Mouse (Mus musculus): ENCODE measurements at regions not wholly inside any gene's neighbourhood (a gene's known extent, or its start where the extent isn't known, plus 50 kb on each side); places are given as distances from the start of the nearest gene placed in this dataset.
A peak's percentile ranks its signal among the peaks of the same experiment; 100 is the strongest.

DNA sequence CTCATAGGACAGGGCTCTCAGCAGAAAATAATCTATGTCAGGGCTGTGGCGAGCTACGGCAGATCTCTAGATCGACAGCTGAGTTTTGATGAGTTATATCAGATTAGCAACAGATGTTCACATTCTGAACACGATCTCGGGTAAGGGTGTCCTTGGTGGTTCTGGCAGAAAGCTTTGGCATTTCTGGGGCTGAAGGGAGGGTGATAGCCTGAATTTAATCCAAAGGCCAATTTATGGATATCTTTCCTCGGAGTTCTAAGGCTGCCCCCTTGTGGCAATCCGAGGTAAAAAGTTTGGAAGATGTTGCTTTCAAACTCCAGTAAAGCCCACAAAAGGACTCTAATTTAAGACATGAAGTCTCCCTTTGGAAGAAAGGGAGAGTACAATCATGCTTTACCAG lies 101.3 kb upstream of the Luzp2 start:
- H3K4me1 ChIP-seq (replicated peaks; ENCODE audit: low read depth, low read length), result no peaks in the 10 kb centered on the region
- H3K27me3 ChIP-seq (ENCODE audit: insufficient read depth, low read length), result no peaks in the 10 kb centered on the region
- H3K4me3 ChIP-seq (replicated peaks; ENCODE audit: low read length), result no peak overlapping the region
- peak; percentile 55 for TF ChIP-seq CTCF (conservative IDR thresholded peaks at IDR 0.05; ENCODE audit: low read length)
- TF ChIP-seq NANOG (IDR thresholded peaks at IDR 0.05; ENCODE audit: borderline replicate concordance, low read length), result no peak
- no peaks in the 10 kb centered on the region for H3K36me3 ChIP-seq (ENCODE audit: insufficient read depth, low read length)
- H3K9me3 ChIP-seq (ENCODE audit: low read length), result no peaks in the 10 kb centered on the region

DNA sequence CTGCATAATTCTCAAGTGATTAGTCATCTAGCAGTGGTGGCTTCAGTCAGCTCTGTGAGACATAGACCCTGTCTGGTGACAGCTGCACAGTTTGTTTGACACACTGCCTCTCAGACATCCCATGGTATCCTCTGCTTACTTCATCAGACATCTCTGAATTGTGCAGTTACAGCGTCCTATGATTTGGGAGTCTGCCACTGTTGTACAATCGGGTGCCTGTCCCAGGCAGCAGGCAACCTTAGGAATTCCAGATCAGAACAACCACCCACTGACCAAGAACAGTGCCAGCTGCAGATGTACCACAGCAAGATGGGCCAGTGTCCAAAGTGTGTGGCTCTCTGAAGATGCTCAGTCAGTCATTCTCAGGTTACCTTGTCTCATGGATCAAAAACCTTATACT lies 100.4 kb upstream of the Luzp2 start:
- H3K9me3 ChIP-seq (ENCODE audit: low read length), result no peaks in the 10 kb centered on the region
- no peaks in the 10 kb centered on the region for H3K27me3 ChIP-seq (ENCODE audit: insufficient read depth, low read length)
- TF ChIP-seq NANOG (IDR thresholded peaks at IDR 0.05; ENCODE audit: borderline replicate concordance, low read length), result no peak
- no peaks in the 10 kb centered on the region for H3K4me1 ChIP-seq (replicated peaks; ENCODE audit: low read depth, low read length)
- H3K4me3 ChIP-seq (replicated peaks; ENCODE audit: low read length), result no peak overlapping the region
- no peaks in the 10 kb centered on the region for H3K36me3 ChIP-seq (ENCODE audit: insufficient read depth, low read length)

DNA sequence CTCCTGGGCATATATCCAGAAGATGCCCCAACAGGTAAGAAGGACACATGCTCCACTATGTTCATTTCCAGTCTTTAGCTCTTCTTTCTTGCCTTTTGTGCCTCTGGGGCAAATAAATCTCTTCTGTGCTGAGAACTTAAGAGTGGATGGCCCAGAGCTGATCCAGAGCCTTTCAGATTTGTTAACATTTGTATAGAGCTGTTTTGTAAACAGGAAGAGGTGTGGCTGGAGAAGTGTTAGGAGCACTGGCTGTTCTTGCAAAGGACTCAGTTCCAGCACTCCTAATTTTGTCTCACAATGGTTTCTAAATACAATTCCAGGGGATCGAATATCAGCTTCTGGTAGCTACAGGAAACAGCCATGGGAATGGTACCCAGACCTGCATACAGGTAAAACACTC lies 68.0 kb upstream of the Luzp2 start:
- peaks cover 10% of the 10 kb centered on the region; the same call in 1 of the 2 replicates for H3K9me3 ChIP-seq (ENCODE audit: low read length)
- H3K27me3 ChIP-seq (ENCODE audit: insufficient read depth, low read length), result no peaks in the 10 kb centered on the region

DNA sequence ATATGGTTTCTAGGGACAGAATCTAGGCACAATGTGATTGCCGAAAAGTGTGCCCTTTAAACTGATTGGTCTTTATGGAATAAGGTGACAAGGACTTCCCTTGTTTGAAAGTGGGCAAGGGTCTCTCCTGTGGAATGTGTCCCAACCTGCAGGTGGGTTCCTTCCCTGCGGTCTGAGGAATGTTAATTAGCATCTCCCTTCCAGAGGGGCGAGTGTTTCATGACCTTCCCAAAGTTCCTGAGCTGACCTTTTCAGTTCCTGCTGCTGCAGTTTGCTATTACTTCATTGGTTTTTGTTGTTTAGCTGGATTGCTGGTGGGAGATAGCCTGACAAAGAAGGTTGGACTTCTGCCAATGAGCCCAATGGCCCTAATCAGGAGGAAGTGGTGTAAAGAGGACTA lies 66.6 kb upstream of the Luzp2 start:
- no peaks in the 10 kb centered on the region for H3K27me3 ChIP-seq (ENCODE audit: insufficient read depth, low read length)

More for the DNA sequence above, 68.0 kb upstream of the Luzp2 start:
- Histone ChIP-seq H3K36me3 (ENCODE audit: insufficient read depth, low read length) (no peaks in the 10 kb centered on the region), H3K4me3 (replicated peaks; ENCODE audit: low read length) (no peak overlapping the region), H3K4me1 (replicated peaks; ENCODE audit: low read depth, low read length) (peaks cover 3% of the 10 kb centered on the region; the same call in 1 of the 2 replicates)
- TF ChIP-seq NANOG (IDR thresholded peaks at IDR 0.05; ENCODE audit: borderline replicate concordance, low read length), result no peak
- TF ChIP-seq CTCF (conservative IDR thresholded peaks at IDR 0.05; ENCODE audit: low read length), result no peak
- no peak for TF ChIP-seq POU5F1 (IDR thresholded peaks at IDR 0.05; ENCODE audit: borderline replicate concordance, low read length)

DNA sequence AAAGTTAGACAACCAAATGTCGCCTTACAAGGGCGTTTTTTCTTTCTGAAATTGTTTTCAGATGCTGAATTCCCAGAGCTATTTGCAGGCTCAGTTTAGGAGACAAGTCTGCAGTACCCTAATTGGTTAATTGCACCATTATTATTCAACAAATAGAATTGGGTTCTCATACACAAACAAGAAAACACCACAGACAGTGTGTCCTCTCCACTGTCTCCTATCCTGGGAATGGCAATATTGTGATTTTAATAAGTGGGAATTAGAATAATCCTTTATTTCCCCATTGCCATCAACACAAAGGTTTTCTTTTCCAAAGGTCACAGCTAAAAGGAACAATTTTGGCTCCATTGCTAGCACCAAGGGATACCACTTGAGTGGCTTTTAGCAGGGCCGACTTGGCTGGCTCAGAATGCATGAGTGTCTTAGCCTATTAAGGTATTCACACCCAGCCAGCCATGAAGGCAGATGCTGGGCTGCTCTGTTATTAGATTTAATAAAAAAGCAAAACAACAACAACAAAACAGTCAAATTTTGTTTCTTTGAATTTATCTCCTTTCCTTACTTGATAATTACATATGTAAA lies 53.3 kb upstream of the Luzp2 start:
- H3K4me1 ChIP-seq (replicated peaks; ENCODE audit: low read depth, low read length), result no peaks in the 10 kb centered on the region
- no peak overlapping the region for H3K4me3 ChIP-seq (replicated peaks; ENCODE audit: low read length)
- TF ChIP-seq CTCF (conservative IDR thresholded peaks at IDR 0.05; ENCODE audit: low read length) (no peak), NANOG (IDR thresholded peaks at IDR 0.05; ENCODE audit: borderline replicate concordance, low read length) (no peak), POU5F1 (IDR thresholded peaks at IDR 0.05; ENCODE audit: borderline replicate concordance, low read length) (no peak)
- no peaks in the 10 kb centered on the region for H3K9me3 ChIP-seq (ENCODE audit: low read length)
- no peaks in the 10 kb centered on the region for H3K36me3 ChIP-seq (ENCODE audit: insufficient read depth, low read length)
- H3K27me3 ChIP-seq (ENCODE audit: insufficient read depth, low read length), result no peaks in the 10 kb centered on the region

More for the DNA sequence above, 66.6 kb upstream of the Luzp2 start:
- no peaks in the 10 kb centered on the region for H3K36me3 ChIP-seq (ENCODE audit: insufficient read depth, low read length)
- no peak overlapping the region for H3K4me3 ChIP-seq (replicated peaks; ENCODE audit: low read length)
- peaks cover 3% of the 10 kb centered on the region; the same call in 1 of the 2 replicates for H3K4me1 ChIP-seq (replicated peaks; ENCODE audit: low read depth, low read length)
- TF ChIP-seq CTCF (conservative IDR thresholded peaks at IDR 0.05; ENCODE audit: low read length) (no peak), POU5F1 (IDR thresholded peaks at IDR 0.05; ENCODE audit: borderline replicate concordance, low read length) (no peak), NANOG (IDR thresholded peaks at IDR 0.05; ENCODE audit: borderline replicate concordance, low read length) (no peak)
- peaks cover 10% of the 10 kb centered on the region; the same call in 1 of the 2 replicates for H3K9me3 ChIP-seq (ENCODE audit: low read length)

DNA sequence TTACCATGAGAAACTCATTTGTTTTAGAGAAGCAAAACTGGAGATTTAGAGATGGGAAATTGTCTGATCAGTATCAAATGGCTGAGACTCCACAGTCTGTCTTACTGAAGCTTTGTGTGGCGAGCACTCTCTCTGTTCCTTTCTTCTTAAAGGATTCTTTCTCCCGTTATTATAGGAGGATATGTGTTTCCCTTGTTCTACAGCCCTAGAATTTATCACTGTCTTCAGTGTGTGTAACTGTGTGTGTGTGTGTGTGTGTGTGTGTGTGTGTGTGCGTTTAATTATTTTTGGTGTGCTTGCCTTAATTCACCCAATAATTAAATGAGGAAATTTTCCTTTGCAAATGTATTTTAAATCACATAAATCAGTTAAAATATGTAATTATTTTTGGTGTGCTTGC lies 52.7 kb upstream of the Luzp2 start:
- no peaks in the 10 kb centered on the region for H3K27me3 ChIP-seq (ENCODE audit: insufficient read depth, low read length)
- no peaks in the 10 kb centered on the region for H3K36me3 ChIP-seq (ENCODE audit: insufficient read depth, low read length)
- H3K9me3 ChIP-seq (ENCODE audit: low read length), result no peaks in the 10 kb centered on the region
- H3K4me3 ChIP-seq (replicated peaks; ENCODE audit: low read length), result no peak overlapping the region
- TF ChIP-seq POU5F1 (IDR thresholded peaks at IDR 0.05; ENCODE audit: borderline replicate concordance, low read length) (no peak), CTCF (conservative IDR thresholded peaks at IDR 0.05; ENCODE audit: low read length) (no peak), NANOG (IDR thresholded peaks at IDR 0.05; ENCODE audit: borderline replicate concordance, low read length) (no peak)
- H3K4me1 ChIP-seq (replicated peaks; ENCODE audit: low read depth, low read length), result no peaks in the 10 kb centered on the region

DNA sequence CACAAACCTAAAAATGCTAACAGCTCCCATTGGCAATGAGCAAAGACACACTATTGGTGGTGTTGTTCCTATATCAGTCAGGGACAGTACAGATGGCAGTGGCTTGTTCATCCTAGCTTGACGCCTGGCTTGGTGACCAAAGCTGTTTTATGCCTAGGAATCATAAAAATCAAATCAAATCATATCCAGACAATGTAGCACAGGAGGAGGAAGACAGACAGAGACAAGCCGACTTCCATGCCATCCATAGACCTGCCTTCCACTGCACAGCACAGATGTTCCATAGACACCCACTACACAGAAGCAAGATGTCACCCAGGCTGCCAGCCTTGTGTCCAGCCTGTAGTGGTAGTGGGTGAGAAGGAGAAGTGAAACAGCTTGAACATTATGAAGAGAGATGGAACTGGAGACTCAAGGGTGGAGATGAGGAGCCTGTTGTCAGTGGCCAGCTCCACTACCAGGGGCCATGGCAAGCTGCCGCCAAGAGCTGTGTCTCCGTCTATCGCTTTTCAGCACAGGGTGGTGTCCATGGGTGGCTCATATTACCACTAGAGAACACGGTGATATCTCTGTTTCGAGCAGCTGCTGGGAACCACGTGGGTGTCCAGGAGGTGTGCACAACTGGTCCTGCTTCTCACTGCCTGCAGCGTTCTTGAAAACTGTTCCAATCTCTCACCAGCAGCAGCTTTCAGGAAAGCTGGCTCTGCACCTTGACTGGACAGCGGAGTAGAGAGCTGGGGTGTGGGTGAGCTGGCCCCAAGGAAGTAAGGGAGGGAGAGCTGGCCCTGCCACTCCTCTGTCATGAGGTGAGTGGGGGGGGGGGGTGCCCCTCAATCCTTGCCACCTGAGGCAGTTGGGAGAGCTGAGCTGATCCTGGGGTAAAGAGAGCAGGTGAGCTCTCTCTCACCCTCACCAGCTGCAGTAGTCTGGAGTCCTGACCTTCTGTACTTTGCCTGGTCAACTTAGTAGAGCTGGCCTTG lies 51.5 kb upstream of the Luzp2 start:
- Histone ChIP-seq H3K4me1 (replicated peaks; ENCODE audit: low read depth, low read length) (no peaks in the 10 kb centered on the region), H3K4me3 (replicated peaks; ENCODE audit: low read length) (no peak overlapping the region), H3K27me3 (ENCODE audit: insufficient read depth, low read length) (no peaks in the 10 kb centered on the region), H3K9me3 (ENCODE audit: low read length) (no peaks in the 10 kb centered on the region), H3K36me3 (ENCODE audit: insufficient read depth, low read length) (no peaks in the 10 kb centered on the region)
- TF ChIP-seq CTCF (conservative IDR thresholded peaks at IDR 0.05; ENCODE audit: low read length) (no peak), NANOG (IDR thresholded peaks at IDR 0.05; ENCODE audit: borderline replicate concordance, low read length) (no peak), POU5F1 (IDR thresholded peaks at IDR 0.05; ENCODE audit: borderline replicate concordance, low read length) (no peak)

Data from E14TG2a.4 (cell line).